10 mouse cellular contexts compared by ENCODE assay signal in genomic region chr4:118516699-118517496, GRCm38 (mm10). TPM values are rescaled to one million over a fixed set of nuclear protein-coding genes. Genes with fewer than 3 reads are reported as not detected.
A peak's percentile ranks its signal among the peaks of the same experiment; 100 is the strongest.
DNase-seq lines count a peak whose midpoint lies in the region; ATAC-seq and TF ChIP-seq lines count a peak whose summit lies in the region.
"Had no signal": no experiment of that assay in that cellular context is flagged by ENCODE, and none has a peak within 500 bp of the region (broad histone marks: within the 10 kb centered on the region; RNA-seq: fewer than 3 reads in every experiment).

No protein-coding gene starts in this region.

- peaks cover 20% of the 10 kb centered on the region for H3K4me1 ChIP-seq in heart, embryonic 12.5 days (replicated peaks)
- 0 out of 2 replicates have a peak, but pooled peaks cover 13% of the 10 kb centered on the region for H3K4me1 ChIP-seq in kidney, postnatal 0 days (replicated peaks; ENCODE audit: insufficient read depth, low read length)
- H3K4me1 ChIP-seq in midbrain, embryonic 11.5 days (ENCODE audit: control insufficient read depth, insufficient read depth, low read length) = peaks cover 10% of the 10 kb centered on the region; the same call in 1 of the 2 replicates

- H3K27ac ChIP-seq in left cerebral cortex, adult 2 months = no peak overlapping the region
- H3K27ac ChIP-seq in heart, embryonic 12.5 days (ENCODE audit: poor library complexity, severe bottlenecking) = no peak overlapping the region
- no peak overlapping the region for H3K27ac ChIP-seq in kidney, postnatal 0 days
- no peak overlapping the region for H3K27ac ChIP-seq in midbrain, embryonic 11.5 days (ENCODE audit: low read depth, low read length)
- H3K27ac ChIP-seq: limb, embryonic 12.5 days had no signal

- H3K9ac ChIP-seq in heart, embryonic 12.5 days = no peak overlapping the region
- no peak overlapping the region for H3K9ac ChIP-seq in kidney, postnatal 0 days (ENCODE audit: low read depth, low read length)
- peak overlapping the region; percentile 40; the same call in 1 of the 2 replicates for H3K9ac ChIP-seq in midbrain, embryonic 11.5 days (ENCODE audit: low read length)
- H3K9ac ChIP-seq: limb, embryonic 12.5 days had no signal

- 4% methylated on average over 20 of the region's 20 CpGs for WGBS in heart, embryonic 12.5 days
- WGBS in kidney, postnatal 0 days = 28% methylated on average over 20 of the region's 20 CpGs
- WGBS in midbrain, embryonic 11.5 days = 25% methylated on average over 20 of the region's 20 CpGs

- DNase-seq in left cerebral cortex, adult 2 months (ENCODE audit: extremely low spot score in 1 of 2, low spot score in 2 of 2) = no peak
- no peak for DNase-seq in left cerebral cortex, postnatal 14 days (ENCODE audit: low spot score in 2 of 2)
- DNase-seq in kidney, postnatal 0 days (ENCODE audit: low spot score) = no peak
- peak; percentile 84 for DNase-seq in midbrain, embryonic 11.5 days (ENCODE audit: low spot score, missing footprints)
- DNase-seq in thymus, postnatal 10 days (ENCODE audit: low spot score in 2 of 2) = no peak
- DNase-seq in spleen, adult 12 weeks (ENCODE audit: low spot score) = no peak
- no peak for DNase-seq in layer of hippocampus, adult 18-20 months (ENCODE audit: low spot score in 2 of 2)

- H3K9me3 ChIP-seq in heart, embryonic 12.5 days (replicated peaks) = no peaks in the 10 kb centered on the region
- no peaks in the 10 kb centered on the region for H3K9me3 ChIP-seq in kidney, postnatal 0 days (replicated peaks; ENCODE audit: low read length)
- no peaks in the 10 kb centered on the region for H3K9me3 ChIP-seq in midbrain, embryonic 11.5 days (ENCODE audit: control insufficient read depth, low read length)
- H3K9me3 ChIP-seq: limb, embryonic 12.5 days had no signal

- H3K4me2 ChIP-seq in heart, embryonic 12.5 days = peak overlapping the region; percentile 50
- H3K4me2 ChIP-seq in kidney, postnatal 0 days (ENCODE audit: low read length) = no peak overlapping the region
- H3K4me2 ChIP-seq in midbrain, embryonic 11.5 days = 0 out of 2 replicates have a peak overlapping the region, but pooled peaks have one; percentile 7
- H3K4me2 ChIP-seq: limb, embryonic 12.5 days had no signal

- H3K4me3 ChIP-seq in left cerebral cortex, adult 2 months = no peak overlapping the region
- peak overlapping the region; percentile 5; the same call in 1 of the 2 replicates for H3K4me3 ChIP-seq in heart, embryonic 12.5 days
- H3K4me3 ChIP-seq in kidney, postnatal 0 days (replicated peaks; ENCODE audit: low read depth, low read length) = no peak overlapping the region
- H3K4me3 ChIP-seq in midbrain, embryonic 11.5 days (ENCODE audit: low read depth, low read length) = no peak overlapping the region
- H3K4me3 ChIP-seq: limb, embryonic 12.5 days had no signal

- H3K27me3 ChIP-seq in heart, embryonic 12.5 days (replicated peaks) = peaks cover 15% of the 10 kb centered on the region; the same call in 1 of the 2 replicates
- no peaks in the 10 kb centered on the region for H3K27me3 ChIP-seq in kidney, postnatal 0 days (ENCODE audit: insufficient read depth, low read length)
- no peaks in the 10 kb centered on the region; the same call in 1 of the 2 replicates for H3K27me3 ChIP-seq in midbrain, embryonic 11.5 days (ENCODE audit: control insufficient read depth, insufficient read depth, low read length)

- H3K36me3 ChIP-seq in heart, embryonic 12.5 days = no peaks in the 10 kb centered on the region
- no peaks in the 10 kb centered on the region for H3K36me3 ChIP-seq in kidney, postnatal 0 days (ENCODE audit: insufficient read depth, low read length)
- no peaks in the 10 kb centered on the region for H3K36me3 ChIP-seq in midbrain, embryonic 11.5 days (ENCODE audit: control insufficient read depth, insufficient read depth, low read length)
- H3K36me3 ChIP-seq: limb, embryonic 12.5 days had no signal

- intact Hi-C loops in left cerebral cortex, adult 2 months (cut with DNase I) = no loop called here
- intact Hi-C loops in left cerebral cortex, postnatal 14 days (cut with DNase I) = no loop called here

- TF ChIP-seq CTCF in left cerebral cortex, adult 2 months (IDR thresholded peaks at IDR 0.05) = peak; percentile 19
- peak; percentile 22; the same call in 1 of the 2 replicates for TF ChIP-seq CTCF in kidney, postnatal 0 days (IDR thresholded peaks at IDR 0.05; ENCODE audit: low read depth)

- peak; percentile 42; the same call in 1 of the 2 replicates for ATAC-seq in heart, embryonic 12.5 days (ENCODE audit: insufficient number of reproducible peaks, low FRiP score)
- ATAC-seq in kidney, postnatal 0 days (replicated peaks; ENCODE audit: low FRiP score, low read depth) = no peak; the same call in 1 of the 2 replicates
- peak; percentile 69; the same call in 1 of the 2 replicates for ATAC-seq in midbrain, embryonic 11.5 days (ENCODE audit: low FRiP score)
- ATAC-seq: Patski had no signal

RNA-seq across cellular contexts. Expression of gene 2610528J11Rik, which starts 9.9 kb away (rescaled TPM):
- total RNA-seq in left cerebral cortex, adult 2 months (2021) = not detected
- not detected for total RNA-seq in left cerebral cortex, postnatal 14 days (2021)
- 0.27 and 0.31 TPM in 2 replicates for polyA plus RNA-seq in heart, embryonic 12.5 days (2016; fragmentation: Nextera tagmentation; extraction: Ambion mirVana)
- polyA plus RNA-seq in kidney, postnatal 0 days (2015; fragmentation: Nextera tagmentation; extraction: Ambion mirVana) = 63.3 and 66.5 TPM in 2 replicates
- 0.42 and 0.46 TPM in 2 replicates for polyA plus RNA-seq in midbrain, embryonic 11.5 days (2014; fragmentation: Nextera tagmentation; extraction: Ambion mirVana)
- not detected for total RNA-seq in layer of hippocampus, adult 18-20 months (2021)
- polyA plus RNA-seq: Patski had no signal

RNA-seq across cellular contexts. Expression of gene Tmem125, which starts 26.9 kb away (rescaled TPM):
- 1 to 10 TPM; 5.0 to 7.1 TPM for total RNA-seq in left cerebral cortex, adult 2 months (2021)
- 1 to 10 TPM; 6.0 to 7.9 TPM for total RNA-seq in left cerebral cortex, postnatal 14 days (2021)
- polyA plus RNA-seq in heart, embryonic 12.5 days (2016; fragmentation: Nextera tagmentation; extraction: Ambion mirVana) = 0.18 and 0.23 TPM in 2 replicates
- polyA plus RNA-seq in kidney, postnatal 0 days (2015; fragmentation: Nextera tagmentation; extraction: Ambion mirVana) = 11.3 and 12.3 TPM in 2 replicates
- polyA plus RNA-seq in midbrain, embryonic 11.5 days (2014; fragmentation: Nextera tagmentation; extraction: Ambion mirVana) = 0.11 and 0.22 TPM in 2 replicates
- 1 to 10 TPM; 6.7 to 7.1 TPM for total RNA-seq in layer of hippocampus, adult 18-20 months (2021)

RNA-seq across cellular contexts. Expression of gene Tie1, which starts 27.0 kb away (rescaled TPM):
- total RNA-seq in left cerebral cortex, adult 2 months (2021) = 1 to 10 TPM; 8.2 to 8.5 TPM
- total RNA-seq in left cerebral cortex, postnatal 14 days (2021) = 10 to 100 TPM; 12.5 to 14.8 TPM
- 65.8 and 69.4 TPM in 2 replicates for polyA plus RNA-seq in heart, embryonic 12.5 days (2016; fragmentation: Nextera tagmentation; extraction: Ambion mirVana)
- polyA plus RNA-seq in kidney, postnatal 0 days (2015; fragmentation: Nextera tagmentation; extraction: Ambion mirVana) = 45.6 and 49.4 TPM in 2 replicates
- 9.1 and 9.5 TPM in 2 replicates for polyA plus RNA-seq in midbrain, embryonic 11.5 days (2014; fragmentation: Nextera tagmentation; extraction: Ambion mirVana)
- 1 to 10 TPM; 4.8 to 5.9 TPM for total RNA-seq in layer of hippocampus, adult 18-20 months (2021)
- polyA plus RNA-seq: Patski had no signal

RNA-seq across cellular contexts. Expression of gene Mpl, which starts 59.6 kb away (rescaled TPM):
- total RNA-seq in left cerebral cortex, adult 2 months (2021) = 1 to 10 TPM in 1 of 2 experiments, under 1 TPM in 1; 0.79 to 1.4 TPM
- under 1 TPM; 0.51 to 0.55 TPM for total RNA-seq in left cerebral cortex, postnatal 14 days (2021)
- 2.9 and 3.9 TPM in 2 replicates for polyA plus RNA-seq in heart, embryonic 12.5 days (2016; fragmentation: Nextera tagmentation; extraction: Ambion mirVana)
- 0.09 TPM in 1 of 2 replicates, not detected in the other for polyA plus RNA-seq in kidney, postnatal 0 days (2015; fragmentation: Nextera tagmentation; extraction: Ambion mirVana)
- polyA plus RNA-seq in midbrain, embryonic 11.5 days (2014; fragmentation: Nextera tagmentation; extraction: Ambion mirVana) = 1.4 and 1.6 TPM in 2 replicates
- total RNA-seq in layer of hippocampus, adult 18-20 months (2021) = not detected
- polyA plus RNA-seq: Patski had no signal
